Mouse (Mus musculus): ENCODE measurements at regions not wholly inside any gene's neighbourhood (a gene's known extent, or its start where the extent isn't known, plus 50 kb on each side); places are given as distances from the start of the nearest gene placed in this dataset.

DNA sequence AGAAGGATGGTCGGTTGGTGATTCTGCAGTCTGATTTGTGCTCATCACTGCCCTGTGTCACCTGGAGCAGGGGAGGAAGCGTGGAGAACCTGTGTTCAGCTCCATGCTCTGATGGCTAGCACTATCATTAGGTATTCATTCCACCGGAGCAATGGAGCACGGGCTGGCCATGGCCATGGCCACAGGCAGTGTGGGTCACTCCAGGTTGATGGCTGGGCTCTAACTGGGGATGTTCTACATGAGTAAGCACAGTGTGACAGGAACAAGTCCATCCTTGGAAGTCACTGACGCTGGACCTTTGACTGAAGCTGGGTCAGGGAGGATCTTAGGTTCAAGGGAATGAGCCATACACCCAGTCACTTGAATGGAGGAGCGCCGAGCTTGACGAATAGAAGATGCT, 154.7 kb downstream of the Zfp281 start:
- no peaks in the 10 kb centered on the region for H3K9me3 ChIP-seq (replicated peaks; ENCODE audit: insufficient read depth, low read length)
- no peaks in the 10 kb centered on the region for H3K36me3 ChIP-seq (ENCODE audit: control insufficient read depth in 1 of 2, insufficient read depth in 2 of 2, low read length in 2 of 2)
- H3K4me1 ChIP-seq (ENCODE audit: control insufficient read depth in 1 of 2, insufficient read depth in 2 of 2, low read length in 2 of 2) = no peaks in the 10 kb centered on the region
- no peaks in the 10 kb centered on the region for H3K79me2 ChIP-seq (ENCODE audit: control insufficient read depth, insufficient read depth, low read length, poor library complexity)
- no peak overlapping the region for H3K9ac ChIP-seq (ENCODE audit: control insufficient read depth, low read depth, low read length, poor library complexity, severe bottlenecking)
- no peak for DNase-seq (ENCODE audit: low read depth, low spot score)
- no peak overlapping the region for H3K4me3 ChIP-seq (ENCODE audit: control insufficient read depth in 1 of 2, insufficient read depth in 1 of 2, low read depth in 2 of 2, low read length in 2 of 2)
- no peak overlapping the region for H3K27ac ChIP-seq (ENCODE audit: control insufficient read depth, low read depth, low read length)
- TF ChIP-seq USF1 (IDR thresholded peaks at IDR 0.05; ENCODE audit: low read depth, low read length) (no peak), TBP (IDR thresholded peaks at IDR 0.05; ENCODE audit: low read depth, low read length) (no peak), POLR2A (IDR thresholded peaks at IDR 0.05; ENCODE audit: control insufficient read depth in 1 of 2, insufficient read depth in 1 of 2, low read depth in 1 of 2, low read length in 2 of 2, poor library complexity in 1 of 2) (no peak), MEF2A (IDR thresholded peaks at IDR 0.05; ENCODE audit: extremely low read depth, insufficient replicate concordance, low read depth, low read length, poor library complexity, severe bottlenecking) (no peak), POLR2AphosphoS2 (IDR thresholded peaks at IDR 0.05; ENCODE audit: low read length) (no peak), BHLHE40 (IDR thresholded peaks at IDR 0.05; ENCODE audit: borderline replicate concordance, low read depth, low read length) (no peak), CTCF (IDR thresholded peaks at IDR 0.05 in 2 of 3, conservative IDR thresholded peaks at IDR 0.05 in 1 of 3; ENCODE audit: control insufficient read depth in 1 of 3, insufficient read depth in 1 of 3, low read depth in 2 of 3, low read length in 3 of 3, poor library complexity in 1 of 3, severe bottlenecking in 1 of 3) (no peak), ZC3H11A (IDR thresholded peaks at IDR 0.05; ENCODE audit: low read depth, low read length) (no peak), E2F4 (IDR thresholded peaks at IDR 0.05; ENCODE audit: borderline replicate concordance, low read depth, low read length) (no peak), UBTF (IDR thresholded peaks at IDR 0.05; ENCODE audit: borderline replicate concordance, insufficient read depth, low read depth, low read length) (no peak), RAD21 (IDR thresholded peaks at IDR 0.05; ENCODE audit: low read depth, low read length) (no peak)
- no peaks in the 10 kb centered on the region for H3K27me3 ChIP-seq (ENCODE audit: control insufficient read depth in 1 of 2, insufficient read depth in 2 of 2, low read length in 2 of 2)

DNA sequence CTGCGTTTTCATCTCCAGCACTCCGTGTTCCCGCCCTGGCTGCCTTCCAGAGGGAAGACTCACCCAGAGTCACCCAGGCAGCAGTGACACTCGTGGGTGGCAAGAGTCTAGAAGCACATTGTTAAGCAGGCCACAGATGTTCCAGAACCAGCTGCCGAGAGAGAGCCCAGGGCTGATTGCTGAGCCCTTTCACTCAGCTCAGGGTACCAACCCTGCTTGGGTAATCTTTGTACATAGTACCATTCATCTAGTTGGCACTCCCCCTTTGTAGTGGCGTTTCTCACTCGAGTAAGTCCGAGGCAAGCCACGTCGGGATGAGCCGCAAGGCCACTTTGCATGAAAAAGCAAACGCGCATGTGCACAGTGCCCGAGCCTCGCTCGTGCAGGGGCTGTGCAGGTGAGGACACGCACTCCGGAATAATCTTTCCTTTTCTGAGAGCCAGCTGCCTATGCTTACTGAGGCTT, 156.9 kb downstream of the Zfp281 start:
- no peaks in the 10 kb centered on the region for H3K27me3 ChIP-seq (ENCODE audit: control insufficient read depth in 1 of 2, insufficient read depth in 2 of 2, low read length in 2 of 2)
- no peak overlapping the region for H3K4me3 ChIP-seq (ENCODE audit: control insufficient read depth in 1 of 2, insufficient read depth in 1 of 2, low read depth in 2 of 2, low read length in 2 of 2)
- H3K36me3 ChIP-seq (ENCODE audit: control insufficient read depth in 1 of 2, insufficient read depth in 2 of 2, low read length in 2 of 2) = no peaks in the 10 kb centered on the region
- H3K27ac ChIP-seq (ENCODE audit: control insufficient read depth, low read depth, low read length) = no peak overlapping the region
- no peak for TF ChIP-seq MYB (IDR thresholded peaks at IDR 0.05; ENCODE audit: low read depth, low read length)
- TF ChIP-seq RAD21 (IDR thresholded peaks at IDR 0.05; ENCODE audit: low read depth, low read length) = no peak
- no peak for TF ChIP-seq EP300 (IDR thresholded peaks at IDR 0.05; ENCODE audit: low read depth in 1 of 2, low read length in 2 of 2)
- no peak for TF ChIP-seq RCOR1 (IDR thresholded peaks at IDR 0.05; ENCODE audit: low read depth, low read length)
- no peak for TF ChIP-seq ZKSCAN1 (IDR thresholded peaks at IDR 0.05; ENCODE audit: low read depth, low read length)
- no peak for TF ChIP-seq USF2 (IDR thresholded peaks at IDR 0.05; ENCODE audit: borderline replicate concordance in 1 of 2, insufficient read depth in 1 of 2, low read depth in 1 of 2, low read length in 2 of 2)
- TF ChIP-seq SIN3A (IDR thresholded peaks at IDR 0.05; ENCODE audit: low read length) = no peak
- TF ChIP-seq HCFC1 (IDR thresholded peaks at IDR 0.05; ENCODE audit: low read depth, low read length) = no peak
- no peak for TF ChIP-seq NELFE (IDR thresholded peaks at IDR 0.05; ENCODE audit: low read depth, low read length)
- no peak for TF ChIP-seq MXI1 (IDR thresholded peaks at IDR 0.05; ENCODE audit: low read depth, low read length)
- TF ChIP-seq KAT2A (conservative IDR thresholded peaks at IDR 0.05; ENCODE audit: low read depth, low read length) = no peak
- no peak overlapping the region for H3K9ac ChIP-seq (ENCODE audit: control insufficient read depth, low read depth, low read length, poor library complexity, severe bottlenecking)
- no peaks in the 10 kb centered on the region for H3K9me3 ChIP-seq (replicated peaks; ENCODE audit: insufficient read depth, low read length)
- no peaks in the 10 kb centered on the region for H3K4me1 ChIP-seq (ENCODE audit: control insufficient read depth in 1 of 2, insufficient read depth in 2 of 2, low read length in 2 of 2)
- no peaks in the 10 kb centered on the region for H3K79me2 ChIP-seq (ENCODE audit: control insufficient read depth, insufficient read depth, low read length, poor library complexity)
- DNase-seq (ENCODE audit: low read depth, low spot score) = no peak
